Mouse (Mus musculus) frontal cortex, postnatal 10 days (tissue): ENCODE measurements at regions not wholly inside any gene's neighbourhood (a gene's known extent, or its start where the extent isn't known, plus 50 kb on each side); places are given as distances from the start of the nearest gene placed in this dataset.

Experiments used
- DNase-seq, 2 experiments: peaks; one replicate each; pipeline ENCODE4 v3.0.0; 2022; ENCODE audit warnings: low spot score in 2 of 2, mixed read lengths in 1 of 2

DNA sequence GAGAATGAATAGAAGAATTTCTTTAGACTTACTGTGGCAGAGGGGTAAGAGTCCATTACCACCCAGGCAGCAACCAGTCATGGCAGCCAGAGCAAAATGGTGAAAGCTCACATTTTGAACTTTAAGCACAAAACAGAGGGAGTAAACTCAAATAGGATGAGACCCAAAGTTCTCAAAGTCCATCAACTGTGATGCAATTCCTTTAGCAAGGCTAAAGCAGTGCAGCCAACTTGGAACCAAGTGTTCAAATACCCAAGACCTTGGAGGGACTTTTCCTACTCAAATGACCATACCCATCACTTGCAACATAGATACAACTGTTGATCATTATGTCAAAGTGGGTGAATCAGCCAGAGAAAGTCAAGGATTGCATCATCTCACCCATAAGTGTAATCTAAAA, 380.1 kb downstream of the Hace1 start:
- DNase-seq = no peak

DNA sequence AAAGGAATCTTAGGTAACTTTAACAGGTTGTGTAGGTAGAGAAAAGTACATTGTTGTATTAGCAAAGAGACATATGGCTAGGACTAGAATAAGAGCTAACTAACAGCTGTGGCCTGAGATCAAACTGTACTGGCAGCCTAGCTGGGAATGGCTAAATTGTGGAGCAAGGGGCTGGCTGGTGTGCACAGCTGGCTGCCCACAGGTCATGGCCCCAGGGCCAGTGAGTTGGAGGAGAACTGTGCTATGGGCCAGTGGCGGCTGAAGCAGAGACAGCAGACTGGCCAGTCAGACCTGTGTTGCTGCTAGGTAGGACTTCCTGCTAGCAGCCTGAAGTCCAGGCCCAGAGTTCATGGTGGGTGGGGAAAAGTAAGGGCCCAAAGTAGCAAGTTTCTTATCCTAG, 394.6 kb downstream of the Hace1 start:
- no peak for DNase-seq

DNA sequence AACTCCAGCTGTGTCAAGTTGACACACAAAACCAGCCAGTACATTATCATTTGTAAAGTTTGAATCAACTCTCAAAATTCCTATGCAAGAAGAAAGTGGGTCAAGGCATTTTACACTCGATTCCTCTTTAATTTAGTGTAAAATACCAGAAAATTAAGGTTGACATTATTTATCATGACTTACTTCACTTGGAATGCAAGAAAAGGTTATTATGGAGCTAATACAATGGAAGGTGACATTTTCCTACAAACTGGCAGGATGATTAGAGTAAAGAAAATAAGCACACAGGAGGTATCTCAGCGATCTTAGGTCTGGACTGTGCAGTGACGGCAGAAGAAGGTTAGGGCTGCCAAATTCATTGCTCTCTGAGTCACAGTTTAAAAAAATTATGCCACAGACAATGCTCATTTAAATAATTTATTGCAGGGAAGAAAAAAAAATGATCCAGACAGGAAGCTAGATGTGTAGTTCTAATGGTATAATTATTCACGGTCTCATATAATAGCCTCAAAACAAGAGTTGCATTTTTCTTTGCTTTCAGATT, 405.2 kb downstream of the Hace1 start:
- DNase-seq = no peak

DNA sequence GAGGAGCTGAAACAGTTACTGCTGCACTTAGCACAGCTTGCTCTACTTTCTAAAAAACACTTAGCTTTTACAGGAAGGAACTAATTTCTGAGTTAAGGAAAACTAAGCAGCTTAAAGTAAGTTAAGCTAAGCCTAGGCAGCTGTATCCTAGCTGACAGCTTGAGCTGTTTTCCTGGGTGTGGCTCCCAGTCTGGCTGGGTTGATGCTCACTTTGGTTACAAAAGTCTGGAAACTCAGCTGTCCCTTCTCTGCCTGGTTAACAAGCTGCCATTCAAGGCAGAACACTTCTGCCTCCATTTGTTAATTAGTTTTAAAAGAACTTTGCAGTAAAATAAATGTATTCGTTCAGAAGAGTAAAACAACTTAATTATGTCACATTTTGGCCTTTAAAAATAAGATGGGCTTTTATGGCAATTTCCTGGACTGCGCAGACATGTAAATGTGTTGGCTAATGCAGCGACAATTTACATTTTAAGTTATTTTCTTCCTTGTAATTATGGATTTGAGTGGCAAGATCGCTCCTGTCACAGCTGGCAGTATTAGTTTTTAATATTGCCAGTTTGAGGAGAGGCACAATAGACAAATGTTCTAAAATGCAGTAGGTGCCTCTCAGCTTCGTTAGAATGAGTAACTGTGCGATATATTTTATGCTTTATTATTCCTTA, 406.2 kb downstream of the Hace1 start:
- DNase-seq = no peak

DNA sequence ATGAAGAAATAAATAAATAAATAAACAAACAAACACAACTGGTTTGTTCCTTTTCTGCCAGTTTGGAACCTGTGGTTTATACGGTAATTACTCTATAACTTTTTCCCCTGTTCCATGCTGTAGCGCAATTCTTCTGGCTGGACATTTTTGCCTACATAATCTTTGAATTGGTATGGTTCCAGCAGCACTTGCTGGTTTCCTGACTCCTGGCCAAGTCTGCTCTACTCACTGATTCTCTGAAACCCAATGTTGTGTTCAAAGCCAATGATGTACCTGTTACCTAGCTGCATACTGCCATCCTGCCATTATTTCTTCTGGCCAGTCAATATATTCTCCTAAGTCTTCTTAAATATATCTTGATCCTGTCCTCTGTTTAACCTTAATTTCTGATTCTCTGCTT, 408.7 kb downstream of the Hace1 start:
- no peak for DNase-seq

DNA sequence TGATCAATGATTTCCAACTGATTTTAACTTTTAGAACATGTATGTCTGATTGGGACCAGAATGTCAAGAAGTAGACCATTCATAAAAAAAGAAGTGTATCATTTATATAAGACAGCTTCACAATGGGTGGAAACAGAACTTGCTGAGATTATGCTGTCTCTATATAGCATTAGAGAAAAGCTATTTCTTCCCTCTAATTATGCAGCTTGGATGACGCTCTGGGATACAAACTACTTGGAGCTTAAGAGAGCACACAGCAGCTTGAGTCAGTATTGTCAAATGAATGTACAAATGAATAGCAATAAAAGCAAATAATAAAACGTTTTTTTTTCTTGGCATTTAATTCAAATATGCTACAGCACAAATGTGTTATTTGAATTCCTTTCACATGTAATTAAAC, 428.7 kb downstream of the Hace1 start:
- no peak for DNase-seq

DNA sequence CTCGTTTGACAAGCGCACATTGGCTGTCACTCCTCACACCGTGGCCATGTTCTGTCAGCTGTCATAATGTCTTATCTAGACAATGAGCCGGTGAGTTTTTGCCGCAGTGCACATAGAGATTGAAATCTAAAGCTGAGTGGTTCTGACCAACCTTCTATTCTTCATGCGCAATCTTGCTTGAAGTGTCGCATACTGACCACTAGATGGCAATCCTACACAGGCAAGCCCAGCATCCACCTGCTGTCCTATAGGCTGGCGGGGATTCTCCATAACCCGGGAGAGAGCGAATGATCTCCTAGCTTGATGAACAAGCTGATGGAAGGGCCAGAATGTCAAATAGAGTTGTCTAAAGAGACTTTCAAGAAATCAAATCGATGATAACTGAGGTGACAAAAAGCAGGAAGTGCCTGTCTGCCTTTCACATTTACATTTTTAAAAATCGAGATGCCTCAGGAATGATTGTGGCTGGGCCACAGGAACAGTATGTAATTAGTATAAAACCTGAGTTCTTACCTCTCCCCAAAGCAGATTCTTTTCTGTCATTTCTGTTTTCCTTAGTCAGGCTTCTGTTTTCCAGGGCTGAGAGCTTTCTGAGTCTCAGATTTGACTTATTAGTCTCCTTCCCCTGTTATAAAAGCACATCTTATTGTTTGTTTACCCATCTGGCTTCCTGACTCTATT, 434.4 kb downstream of the Hace1 start:
- peak; percentile 40 to 61 for DNase-seq

DNA sequence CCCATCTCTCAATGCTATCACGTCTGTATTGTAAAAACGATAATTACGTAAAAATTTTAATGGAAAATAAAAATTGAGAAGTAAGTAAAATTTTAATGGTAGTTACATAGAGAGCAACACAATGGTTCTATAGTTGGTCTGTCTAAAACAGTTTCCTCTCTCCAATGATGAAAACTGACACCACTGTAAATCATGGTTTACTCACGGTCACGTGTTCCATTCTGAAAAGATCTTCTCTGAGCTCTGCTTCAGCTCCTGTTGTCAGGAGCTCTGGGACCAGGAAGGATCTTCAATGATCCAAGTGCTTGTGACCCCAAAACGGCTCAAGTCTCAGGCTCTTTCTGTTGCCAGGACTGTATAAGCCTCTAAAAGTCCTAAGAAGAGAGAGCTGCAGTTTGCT, 435.0 kb downstream of the Hace1 start:
- no peak for DNase-seq

DNA sequence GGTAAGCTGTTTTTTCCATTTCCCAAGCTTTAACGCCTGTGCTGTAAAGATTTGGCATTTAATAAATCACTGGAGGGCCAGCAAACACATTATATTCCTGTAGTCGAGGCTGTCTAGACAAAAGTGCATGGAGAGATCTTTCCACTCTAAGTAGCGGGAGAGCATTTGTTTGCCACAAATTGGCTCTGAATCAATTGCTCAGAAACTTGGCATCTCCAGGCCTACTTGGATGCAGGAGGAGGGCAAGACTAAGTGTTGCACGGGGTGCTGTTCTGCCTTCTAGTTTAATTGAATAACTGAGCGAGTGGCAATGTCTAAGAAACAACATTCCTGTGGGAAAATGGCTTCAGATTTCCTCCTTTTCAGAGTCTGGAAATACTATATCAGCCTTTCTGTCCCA, 438.7 kb downstream of the Hace1 start:
- DNase-seq = peak in 1 of 2 experiments; percentile 11

DNA sequence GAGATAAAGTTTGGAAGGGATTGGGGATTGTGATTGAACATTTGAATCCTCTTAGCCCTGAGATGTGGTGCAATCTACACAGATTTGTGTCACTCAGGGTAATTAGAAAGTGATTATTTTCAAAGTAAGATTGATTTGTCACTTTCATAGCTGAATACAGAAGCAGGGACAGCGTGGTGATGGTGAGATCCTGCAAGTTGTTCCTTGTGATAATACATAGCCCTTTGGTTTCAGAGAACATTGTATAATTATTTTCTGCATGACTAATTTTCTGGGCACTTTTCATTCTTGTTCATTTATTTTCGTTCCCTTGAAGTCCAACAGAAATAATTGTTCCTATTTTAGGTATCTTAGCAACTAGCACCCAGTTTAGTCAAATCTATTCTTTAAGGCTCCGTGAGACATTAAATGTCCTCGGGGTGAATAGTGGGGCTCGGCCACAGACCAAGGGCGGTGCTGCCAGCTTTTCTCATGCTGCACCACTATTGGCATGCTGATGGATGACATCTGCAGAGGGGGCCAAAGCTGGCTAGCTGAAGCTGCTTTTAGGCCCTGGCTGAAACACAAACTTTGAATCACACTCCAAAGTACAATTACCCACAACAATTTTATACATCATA, 468.0 kb downstream of the Hace1 start:
- peak; percentile 18 to 26 for DNase-seq

DNA sequence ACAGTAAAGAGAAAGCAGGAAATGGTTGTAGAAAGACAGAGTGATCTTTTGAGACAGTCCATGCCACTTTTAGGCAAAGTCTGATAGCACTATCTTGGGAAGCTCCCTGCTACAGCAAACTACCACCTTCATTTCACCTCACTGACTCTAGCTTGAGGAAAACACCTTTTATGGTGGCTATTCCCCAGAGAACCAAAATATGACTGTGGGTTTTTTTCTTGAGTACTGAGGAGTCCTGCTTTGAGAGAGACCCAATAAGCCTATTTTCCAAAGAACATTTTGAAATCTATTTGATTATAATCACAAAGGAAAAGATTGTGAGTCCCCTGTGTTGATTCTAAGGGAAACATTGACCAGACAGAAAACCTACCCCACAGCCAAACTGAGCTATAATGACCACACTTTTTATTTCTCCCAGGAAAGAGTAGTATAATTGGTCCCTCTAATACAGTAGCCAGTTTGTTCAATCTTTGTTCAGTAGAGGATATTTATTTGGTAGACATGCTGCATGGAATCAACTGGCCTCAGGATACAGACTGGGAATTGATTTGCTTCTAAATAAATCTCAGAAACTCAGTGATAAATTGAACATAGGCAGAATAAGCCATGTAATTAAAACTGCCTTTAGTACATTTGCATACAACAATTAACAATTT, 468.6 kb downstream of the Hace1 start:
- no peak for DNase-seq

DNA sequence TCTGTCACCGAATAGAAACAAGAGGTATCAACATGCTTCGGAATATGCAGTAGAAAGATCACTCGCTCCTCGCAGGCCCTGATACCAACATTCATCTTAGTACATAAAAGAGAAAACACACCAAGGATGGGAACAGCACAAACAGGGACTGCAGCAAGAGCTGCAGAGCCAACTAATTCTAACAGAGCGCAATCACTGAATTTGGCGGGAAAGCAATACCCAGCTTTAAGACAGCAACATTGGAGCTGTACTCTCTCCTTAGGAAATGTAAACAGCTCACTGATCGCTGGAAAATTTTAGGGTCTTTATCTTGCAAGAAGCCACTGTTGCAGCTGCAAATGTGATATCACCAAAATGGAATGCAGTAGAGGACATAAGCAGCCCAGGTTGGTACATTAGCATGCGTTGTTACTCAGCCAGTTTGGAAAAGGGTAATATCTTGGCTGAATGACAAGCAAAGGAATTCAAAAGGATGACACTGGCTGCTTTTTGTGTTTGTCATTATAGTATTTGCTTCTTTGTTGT, 469.3 kb downstream of the Hace1 start:
- no peak for DNase-seq

DNA sequence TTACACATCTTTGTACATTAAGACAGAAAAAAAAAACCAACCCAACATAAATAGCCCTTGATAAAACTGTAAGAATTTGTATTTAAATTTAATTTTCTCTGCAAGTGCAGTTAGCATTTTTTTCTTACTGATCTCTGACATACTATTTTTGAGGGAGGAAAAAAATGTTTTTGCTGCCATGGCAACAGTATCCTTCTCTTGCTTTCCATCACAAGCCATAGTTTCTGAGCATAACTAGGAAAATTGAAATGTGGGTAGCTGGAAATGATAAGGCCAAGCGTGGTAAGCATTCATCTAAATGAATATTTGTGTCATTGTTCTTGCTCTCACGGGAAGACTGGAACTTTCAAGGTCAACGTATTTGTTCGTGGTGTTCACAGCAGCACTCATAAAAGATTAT, 470.0 kb downstream of the Hace1 start:
- DNase-seq = no peak

DNA sequence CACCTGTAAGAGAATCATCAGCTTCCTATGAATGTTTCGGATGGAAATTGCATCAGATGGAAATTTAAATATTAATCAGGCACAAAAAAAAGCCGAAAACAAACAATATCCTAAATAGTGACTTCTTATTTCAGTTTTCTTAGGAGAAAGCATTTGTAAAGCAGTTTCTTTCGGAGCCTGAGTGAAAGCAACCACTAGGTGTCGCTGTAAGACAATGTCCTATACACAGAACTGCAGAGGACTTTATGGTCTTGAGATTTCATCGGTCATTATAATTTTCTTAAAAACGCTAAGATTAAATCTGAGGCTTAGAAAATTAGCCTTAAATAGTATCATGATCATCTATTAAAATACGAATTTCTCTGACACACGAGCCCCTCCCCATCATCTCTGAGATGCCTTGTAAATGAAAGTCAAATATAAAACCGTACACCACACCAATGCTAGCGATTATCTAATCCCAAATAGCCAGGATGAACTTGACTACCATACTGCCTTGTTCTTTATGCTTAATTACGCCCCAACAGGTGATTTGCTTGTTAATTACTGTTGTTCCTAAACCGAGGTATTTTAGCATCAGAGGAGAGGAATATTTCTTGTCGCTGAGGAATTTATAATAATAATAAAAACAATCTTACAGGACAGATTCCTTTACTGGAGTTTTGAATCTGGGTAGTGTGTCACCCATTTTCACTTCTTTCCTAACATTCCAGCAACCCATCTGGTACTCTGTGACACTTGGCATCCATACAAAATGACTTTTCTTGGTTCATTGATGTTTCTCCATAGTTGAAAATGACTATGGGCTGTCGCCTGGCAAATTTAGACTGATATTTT, 480.0 kb downstream of the Hace1 start:
- peak; percentile 19 to 55 for DNase-seq

DNA sequence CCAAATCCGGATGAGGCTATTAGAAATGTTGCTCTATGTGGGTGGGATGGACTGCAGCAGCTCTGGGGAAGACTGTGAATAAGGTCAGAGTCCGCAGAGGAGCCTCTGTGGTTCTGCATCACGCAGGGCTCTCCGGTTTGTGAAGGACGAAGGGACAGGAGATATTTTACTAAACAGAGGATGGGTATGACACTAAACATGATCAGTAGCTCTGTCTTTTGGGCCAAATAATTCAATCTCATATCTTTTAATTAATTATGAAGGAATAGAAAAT, 480.5 kb downstream of the Hace1 start:
- DNase-seq = no peak

DNA sequence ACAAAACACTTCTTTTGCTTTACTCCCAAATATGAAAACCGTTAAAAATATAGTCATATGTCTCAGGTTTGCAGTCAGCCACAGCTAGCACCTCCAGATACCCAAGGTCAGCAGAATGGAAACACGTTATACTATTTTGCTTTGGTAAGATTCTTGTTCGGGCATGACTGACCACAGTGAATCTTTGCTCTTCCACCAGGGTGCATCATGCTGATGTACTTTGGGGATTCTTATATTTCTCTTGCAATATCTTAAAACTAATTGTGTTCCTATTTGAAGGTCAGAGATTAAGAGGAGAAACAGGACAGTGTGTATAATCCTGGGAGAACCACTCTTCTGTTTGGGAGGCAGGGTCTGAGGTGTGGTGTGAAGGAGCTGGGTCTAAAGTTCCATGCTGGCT, 481.7 kb downstream of the Hace1 start:
- DNase-seq = no peak

DNA sequence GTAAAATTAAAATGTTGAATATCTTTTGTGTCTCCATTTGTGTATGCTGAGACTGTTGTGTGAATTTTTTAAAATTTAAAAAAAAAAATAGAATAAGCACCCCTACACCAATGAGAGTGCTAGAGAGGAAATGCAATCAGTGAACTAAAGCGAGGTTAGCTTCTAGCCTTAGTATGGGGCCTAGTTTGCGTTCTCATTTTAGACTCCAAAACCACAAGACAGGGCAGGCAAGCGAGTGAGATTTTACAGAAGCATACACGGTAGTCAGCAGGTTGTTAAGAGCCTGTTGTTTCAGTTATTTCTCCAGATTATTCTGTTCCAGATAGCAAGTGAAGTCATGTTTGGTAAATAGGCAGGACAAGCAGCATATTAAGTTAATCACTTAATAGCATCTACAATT, 486.2 kb downstream of the Hace1 start:
- no peak for DNase-seq

DNA sequence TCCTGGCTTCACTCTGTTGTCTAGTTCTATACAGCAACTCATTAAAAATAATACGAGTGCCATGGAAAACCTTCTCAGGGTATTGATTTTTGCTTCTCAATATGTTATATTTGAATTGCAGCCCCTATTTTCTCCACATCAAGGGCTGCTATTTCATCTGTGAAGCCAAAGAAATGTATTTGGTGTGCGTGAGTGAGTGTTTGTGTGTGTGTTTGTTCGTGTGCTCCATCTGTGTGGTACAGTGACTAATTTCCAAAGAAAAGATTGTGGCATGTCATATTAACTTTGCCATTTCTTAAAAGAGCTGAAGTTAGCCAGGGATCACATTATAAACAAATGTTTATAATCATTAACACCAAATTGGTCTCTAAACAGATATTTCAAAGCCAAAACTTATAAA, 493.1 kb downstream of the Hace1 start:
- DNase-seq = no peak

DNA sequence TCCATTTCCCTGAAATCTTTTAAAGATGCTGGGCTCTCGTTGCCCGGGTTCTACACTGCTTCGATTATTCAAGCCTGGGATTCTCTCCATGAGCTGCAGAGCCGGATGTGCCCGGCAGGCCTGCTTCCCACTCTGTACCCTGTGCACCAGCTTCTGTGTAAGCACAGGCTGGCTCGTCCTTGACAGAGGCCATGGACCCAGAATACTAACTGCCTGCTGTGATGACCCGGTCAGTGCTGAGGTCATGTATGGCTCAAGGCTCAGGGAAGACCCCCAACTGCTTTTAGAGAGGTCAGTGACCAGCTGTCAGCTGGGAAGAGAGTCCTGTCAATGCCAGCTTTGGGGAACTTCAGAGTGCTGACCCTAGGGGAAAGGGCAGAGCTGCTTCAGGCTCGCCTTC, 493.6 kb downstream of the Hace1 start:
- DNase-seq = no peak

DNA sequence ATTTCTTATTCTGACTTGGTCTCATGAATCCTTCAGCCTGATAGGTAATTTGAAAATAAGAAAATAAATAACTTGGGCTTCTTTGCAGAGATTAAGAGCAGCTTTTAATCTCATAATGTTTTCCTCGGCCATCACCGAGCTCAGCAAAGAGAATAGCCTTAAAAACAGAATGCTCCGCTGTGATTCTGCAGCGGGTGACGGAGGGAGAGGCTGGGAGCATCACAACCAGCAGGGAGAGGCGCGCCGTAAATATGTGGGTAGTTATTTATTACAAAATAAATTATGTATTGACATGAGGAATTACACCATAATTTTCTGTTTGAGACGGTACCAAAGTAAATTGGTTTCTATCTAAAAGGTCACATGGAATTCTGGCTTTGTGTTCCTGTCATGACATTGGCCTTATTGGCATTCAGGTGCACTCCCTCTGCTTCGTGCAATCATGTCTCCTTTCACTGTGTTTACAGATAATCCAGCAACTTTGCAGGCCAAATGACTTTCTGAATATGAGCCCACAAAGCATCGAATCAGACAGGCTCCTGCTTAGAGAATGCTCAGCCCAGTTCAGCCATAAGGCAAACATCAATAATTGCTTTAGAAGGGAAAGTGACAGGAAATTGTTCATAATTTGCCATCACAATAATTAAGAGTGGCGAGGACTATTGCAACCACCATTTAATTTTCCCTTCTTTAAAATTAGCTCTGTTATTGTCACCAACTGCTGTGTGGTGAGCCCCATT, 494.4 kb downstream of the Hace1 start:
- no peak for DNase-seq
